Mouse (Mus musculus) MEL (cell line): ENCODE measurements around the gene Dcdc2b. TPM values are rescaled to one million over a fixed set of nuclear protein-coding genes. Genes with fewer than 3 reads are reported as not detected.

Experiments
- DNase-seq: peaks from one replicate; pipeline ENCODE4 v3.0.0; 2011; ENCODE audit warnings: low read depth, low spot score
- H3K27ac ChIP-seq: 2 replicates; pipeline ENCODE4 v1.5.1; 2012; ENCODE audit warnings: low read depth, mild to moderate bottlenecking, control low read depth, low read length, moderate library complexity; ENCODE audit not compliant: control insufficient read depth
- H3K27me3 ChIP-seq, 2 experiments: fragments of 150-350 bp in 1 of 2; sonication (generic) in 1 of 2; 2 replicates each; pipeline ENCODE4 v1.6.1; 2012; ENCODE audit warnings: low read length in 2 of 2, mild to moderate bottlenecking in 2 of 2, improper control_type of control experiment in 1 of 2, moderate library complexity in 1 of 2; ENCODE audit not compliant: insufficient read depth in 2 of 2, control insufficient read depth in 1 of 2
- H3K36me3 ChIP-seq, 2 experiments: 2 replicates each; pipeline ENCODE4 v1.6.1; 2012 to 2014; ENCODE audit warnings: low read length in 2 of 2, improper control_type of control experiment in 1 of 2, inconsistent platforms in 1 of 2, mild to moderate bottlenecking in 1 of 2; ENCODE audit not compliant: insufficient read depth in 2 of 2, control insufficient read depth in 1 of 2
- H3K4me1 ChIP-seq, 2 experiments: fragments of 150-350 bp in 1 of 2; sonication (generic) in 1 of 2; 2 replicates each; pipeline ENCODE4 v1.6.1; 2012; ENCODE audit warnings: low read length in 2 of 2, improper control_type of control experiment in 1 of 2, mild to moderate bottlenecking in 1 of 2; ENCODE audit not compliant: insufficient read depth in 2 of 2, control insufficient read depth in 1 of 2
- H3K4me3 ChIP-seq, 2 experiments: fragments of 150-350 bp in 1 of 2; sonication (generic) in 1 of 2; 2 replicates each; pipeline ENCODE4 v1.5.1; 2012; ENCODE audit warnings: low read depth in 2 of 2, low read length in 2 of 2, mild to moderate bottlenecking in 2 of 2, moderate library complexity in 2 of 2, control low read depth in 1 of 2, improper control_type of control experiment in 1 of 2; ENCODE audit not compliant: control insufficient read depth in 1 of 2, insufficient read depth in 1 of 2
- H3K79me2 ChIP-seq: 2 replicates; pipeline ENCODE4 v1.6.1; 2012; ENCODE audit warnings: mild to moderate bottlenecking, low read length, moderate library complexity; ENCODE audit not compliant: control insufficient read depth, poor library complexity, insufficient read depth
- H3K9ac ChIP-seq: 2 replicates; pipeline ENCODE4 v1.6.1; 2012; ENCODE audit warnings: low read depth, mild to moderate bottlenecking, control low read depth, low read length, moderate library complexity; ENCODE audit not compliant: control insufficient read depth, poor library complexity, severe bottlenecking
- H3K9me3 ChIP-seq: fragments of 150-350 bp; sonication (generic); replicated peaks from 2 replicates; pipeline ENCODE4 v1.6.1; 2012; ENCODE audit warnings: mild to moderate bottlenecking, low read length, improper control_type of control experiment, moderate library complexity; ENCODE audit not compliant: insufficient read depth
- CHD2 ChIP-seq: IDR thresholded peaks from 2 replicates; pipeline ENCODE4 v1.6.1; 2011; ENCODE audit warnings: low read length, improper control_type of control experiment
- E2F4 ChIP-seq: IDR thresholded peaks from 2 replicates; pipeline ENCODE4 v1.6.1; 2011; ENCODE audit warnings: low read depth, low read length, improper control_type of control experiment, borderline replicate concordance
- ELF1 ChIP-seq: IDR thresholded peaks from 2 replicates; pipeline ENCODE4 v1.6.1; 2014; ENCODE audit warnings: low read depth, mild to moderate bottlenecking, inconsistent platforms, low read length, improper control_type of control experiment, moderate library complexity
- EP300 ChIP-seq, 2 experiments: IDR thresholded peaks; 2 replicates each; pipeline ENCODE4 v1.6.1; 2011; ENCODE audit warnings: improper control_type of control experiment in 2 of 2, low read length in 2 of 2, low read depth in 1 of 2, mild to moderate bottlenecking in 1 of 2
- ETS1 ChIP-seq: IDR thresholded peaks from 2 replicates; pipeline ENCODE4 v1.6.1; 2012; ENCODE audit warnings: low read depth, mild to moderate bottlenecking, inconsistent platforms, low read length, improper control_type of control experiment, moderate library complexity
- JUND ChIP-seq: IDR thresholded peaks from 2 replicates; pipeline ENCODE4 v1.6.1; 2011; ENCODE audit warnings: low read depth, mild to moderate bottlenecking, improper control_type of control experiment, low read length
- KAT2A ChIP-seq: conservative IDR thresholded peaks from 2 replicates; pipeline ENCODE4 v1.6.1; 2012; ENCODE audit warnings: low read depth, low read length, improper control_type of control experiment, inconsistent platforms
- MEF2A ChIP-seq: IDR thresholded peaks from 2 replicates; pipeline ENCODE4 v1.6.1; 2014; ENCODE audit warnings: low read depth, mild to moderate bottlenecking, inconsistent platforms, low read length, improper control_type of control experiment; ENCODE audit not compliant: poor library complexity, insufficient replicate concordance, severe bottlenecking; ENCODE audit errors: extremely low read depth
- MYC ChIP-seq: IDR thresholded peaks from 2 replicates; pipeline ENCODE4 v1.6.1; 2011; ENCODE audit warnings: low read depth, mild to moderate bottlenecking, low read length, improper control_type of control experiment, moderate library complexity
- NRF1 ChIP-seq: IDR thresholded peaks from 2 replicates; pipeline ENCODE4 v1.6.1; 2014; ENCODE audit warnings: low read depth, mild to moderate bottlenecking, inconsistent platforms, low read length, improper control_type of control experiment, moderate library complexity; ENCODE audit not compliant: poor library complexity, insufficient read depth, severe bottlenecking
- POLR2AphosphoS5 ChIP-seq: IDR thresholded peaks from 2 replicates; pipeline ENCODE4 v1.6.1; 2012; ENCODE audit warnings: low read depth, borderline replicate concordance, mild to moderate bottlenecking, inconsistent platforms, low read length, moderate library complexity, mixed read lengths
- SIN3A ChIP-seq: IDR thresholded peaks from 2 replicates; pipeline ENCODE4 v1.6.1; 2012; ENCODE audit warnings: low read length, improper control_type of control experiment, inconsistent platforms
- SMC3 ChIP-seq: IDR thresholded peaks from 2 replicates; pipeline ENCODE4 v1.6.1; 2011; ENCODE audit warnings: low read depth, low read length, improper control_type of control experiment
- TCF12 ChIP-seq: IDR thresholded peaks from 2 replicates; pipeline ENCODE4 v1.6.1; 2014; ENCODE audit warnings: low read depth, mild to moderate bottlenecking, inconsistent platforms, low read length, improper control_type of control experiment, moderate library complexity
- ZC3H11A ChIP-seq: IDR thresholded peaks from 2 replicates; pipeline ENCODE4 v1.6.1; 2012; ENCODE audit warnings: low read depth, mild to moderate bottlenecking, inconsistent platforms, low read length, improper control_type of control experiment
- ZKSCAN1 ChIP-seq: IDR thresholded peaks from 2 replicates; pipeline ENCODE4 v1.6.1; 2012; ENCODE audit warnings: low read depth, mild to moderate bottlenecking, inconsistent platforms, low read length, improper control_type of control experiment, moderate library complexity
- ZMIZ1 ChIP-seq: IDR thresholded peaks from 2 replicates; pipeline ENCODE4 v1.6.1; 2012; ENCODE audit warnings: low read depth, mild to moderate bottlenecking, inconsistent platforms, low read length, improper control_type of control experiment, moderate library complexity
- polyA plus RNA-seq, 2 experiments: library from polyadenylated mRNA; stranded (reverse) in 1 of 2; unstranded in 1 of 2; fragments of >175 nt in 1 of 2; fragments of >200 nt in 1 of 2; gene quantifications; 2 replicates each; pipeline versions ENCODE4 v1.2.1 to v1.2.4; 2012; ENCODE audit warnings: low replicate concordance in 2 of 2, low read depth in 1 of 2; ENCODE audit not compliant: insufficient read length in 2 of 2, insufficient read depth in 1 of 2, missing spikeins in 1 of 2
- total RNA-seq: library from RNA; depleted of rRNA; stranded (reverse); fragments of 300-350 nt; gene quantifications from 2 replicates; pipeline ENCODE4 v1.2.3, GENCODE M21; 2012

Gene Dcdc2b
- total and polyA plus RNA-seq, 3 experiments, result 1.3 TPM; not detected in 2

DNA sequence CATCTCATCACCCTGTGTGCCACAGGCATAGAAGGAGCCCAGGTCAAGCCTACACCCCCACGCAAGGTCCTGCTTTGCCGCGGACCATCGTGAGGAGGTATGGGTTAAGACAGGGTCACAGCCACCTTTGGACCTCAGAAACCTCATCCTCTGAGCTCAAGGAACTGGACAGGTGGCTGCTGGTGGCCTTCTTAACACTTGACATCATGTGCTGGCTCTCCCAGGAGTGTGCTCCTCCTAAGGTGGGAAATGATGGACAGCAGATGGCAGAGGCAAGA, 41.0 kb downstream of the Dcdc2b start:
- TF ChIP-seq EP300 (IDR thresholded peaks at IDR 0.05; ENCODE audit: low read depth in 1 of 2, low read length in 2 of 2) (no peak), MYC (no peak), ZC3H11A (no peak), MEF2A (no peak), SMC3 (no peak), ELF1 (no peak), ZMIZ1 (no peak), SIN3A (no peak), POLR2AphosphoS5 (no peak), ETS1 (no peak), JUND (no peak), TCF12 (no peak)
- TF ChIP-seq, all 39 proteins: peak for 0
- Histone ChIP-seq H3K36me3 (peaks cover 0 to 6% of the 10 kb centered on the region in 2 experiments; a peak in 2 of 4 replicates), H3K9me3 (no peaks in the 10 kb centered on the region), H3K79me2 (no peaks in the 10 kb centered on the region), H3K27me3 (no peaks in the 10 kb centered on the region; a peak in 1 of 4 replicates), H3K9ac (no peak overlapping the region), H3K27ac (no peak overlapping the region), H3K4me1 (peaks cover 0 to 12% of the 10 kb centered on the region in 2 experiments; a peak in 3 of 4 replicates), H3K4me3 (no peak overlapping the region)
- no peak for DNase-seq

DNA sequence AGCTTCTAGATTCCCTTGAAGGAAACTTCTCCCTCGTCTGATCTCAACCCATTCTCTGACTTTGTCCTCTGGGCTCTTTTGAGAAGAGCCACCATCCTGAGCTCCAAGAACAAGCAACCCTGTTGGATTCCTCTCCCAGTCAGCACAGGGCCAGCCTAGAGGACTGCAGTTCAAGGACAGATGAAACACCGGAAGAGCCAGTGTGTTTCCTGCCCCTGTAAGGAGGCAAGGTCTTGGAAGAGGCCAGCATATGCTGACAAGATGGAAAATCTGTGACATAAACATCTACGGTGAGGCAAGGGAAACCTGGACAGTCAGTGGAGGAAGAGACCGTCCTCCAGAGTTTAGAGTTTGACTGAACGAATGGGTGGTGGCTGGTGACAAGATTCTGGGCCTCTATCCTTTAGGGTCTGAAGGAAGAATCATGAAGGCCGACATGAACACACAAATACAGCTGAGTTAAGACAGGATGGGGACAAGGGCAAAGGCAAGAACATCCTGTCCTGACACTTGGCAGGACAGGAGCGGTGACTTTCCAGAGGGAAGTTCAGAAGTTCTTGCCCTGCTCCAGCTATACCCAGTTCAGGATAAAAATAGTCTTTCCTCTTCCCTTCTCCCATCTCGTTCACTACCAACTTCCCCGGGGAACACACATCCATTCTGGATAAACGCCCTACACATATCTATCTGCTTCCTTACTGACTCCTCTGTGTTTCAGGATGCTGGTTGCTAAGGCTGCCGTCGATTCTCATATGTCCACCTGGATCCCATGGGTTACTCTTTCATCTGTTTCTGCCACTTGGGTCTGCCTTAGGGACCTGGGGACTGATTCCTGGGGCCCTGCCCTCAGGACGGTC, 41.6 kb downstream of the Dcdc2b start:
- Histone ChIP-seq H3K4me1 (peaks cover 0 to 12% of the 10 kb centered on the region in 2 experiments; a peak in 3 of 4 replicates), H3K9me3 (no peaks in the 10 kb centered on the region), H3K79me2 (no peaks in the 10 kb centered on the region), H3K27ac (no peak overlapping the region), H3K36me3 (peaks cover 0 to 6% of the 10 kb centered on the region in 2 experiments; a peak in 2 of 4 replicates), H3K27me3 (no peaks in the 10 kb centered on the region; a peak in 1 of 4 replicates), H3K9ac (no peak overlapping the region), H3K4me3 (no peak overlapping the region)
- no peak for DNase-seq
- TF ChIP-seq NRF1, result no peak
- no peak for TF ChIP-seq E2F4
- TF ChIP-seq ZKSCAN1, result no peak
- no peak for TF ChIP-seq CHD2
- no peak for TF ChIP-seq KAT2A
